Mouse (Mus musculus) megakaryocyte-erythroid progenitor cell, adult 5-6 weeks (primary cell): ENCODE measurements at regions not wholly inside any gene's neighbourhood (a gene's known extent, or its start where the extent isn't known, plus 50 kb on each side); places are given as distances from the start of the nearest gene placed in this dataset.

ENCODE experiments used
- ATAC-seq: replicated peaks from 2 replicates; pipeline ENCODE4 v1.8.0; 2016; ENCODE audit warnings: mild to moderate bottlenecking, inconsistent platforms; ENCODE audit not compliant: severe bottlenecking, poor library complexity, low FRiP score, low TSS enrichment

DNA sequence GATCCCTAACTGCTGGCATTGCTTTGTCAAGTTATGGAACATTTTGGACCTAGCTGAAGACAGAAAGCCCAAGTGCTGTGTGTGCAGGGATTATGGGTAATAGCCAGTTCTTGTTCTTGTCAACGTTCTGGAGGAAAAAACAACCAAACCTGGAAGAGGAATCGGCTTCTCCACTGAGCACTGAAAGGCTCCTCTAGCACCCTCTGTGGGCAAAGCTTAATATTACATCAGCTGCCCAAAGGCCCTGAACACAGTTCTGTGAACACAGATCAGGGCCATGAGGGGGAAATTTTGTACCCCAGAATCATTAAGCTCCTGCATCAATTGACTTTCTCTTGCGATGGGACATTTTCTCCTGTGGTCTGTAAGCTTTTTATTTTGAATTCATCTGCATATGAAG lies 112.9 kb upstream of the Map3k7 start:
- peak; percentile 65; the same call in 1 of the 2 replicates for ATAC-seq

DNA sequence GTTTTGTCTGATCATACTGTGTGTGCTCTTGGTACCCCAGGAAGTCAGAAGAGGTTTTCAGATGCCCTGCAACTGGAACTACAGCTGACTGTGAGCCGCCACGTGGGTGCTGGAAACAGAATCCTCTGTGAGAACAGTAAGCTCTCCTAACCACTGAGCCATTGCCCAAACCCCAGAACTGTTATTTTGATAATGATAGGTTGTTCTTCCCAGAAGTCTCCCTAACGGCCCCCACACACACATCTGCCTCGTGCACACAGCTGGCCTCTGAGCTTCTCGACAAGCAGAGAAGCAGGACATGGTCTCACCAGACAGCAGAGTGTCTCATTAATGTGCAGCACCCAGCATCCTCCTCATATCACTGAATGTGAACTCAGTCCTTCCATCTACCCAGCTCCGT lies 110.0 kb upstream of the Map3k7 start:
- ATAC-seq = no peak

DNA sequence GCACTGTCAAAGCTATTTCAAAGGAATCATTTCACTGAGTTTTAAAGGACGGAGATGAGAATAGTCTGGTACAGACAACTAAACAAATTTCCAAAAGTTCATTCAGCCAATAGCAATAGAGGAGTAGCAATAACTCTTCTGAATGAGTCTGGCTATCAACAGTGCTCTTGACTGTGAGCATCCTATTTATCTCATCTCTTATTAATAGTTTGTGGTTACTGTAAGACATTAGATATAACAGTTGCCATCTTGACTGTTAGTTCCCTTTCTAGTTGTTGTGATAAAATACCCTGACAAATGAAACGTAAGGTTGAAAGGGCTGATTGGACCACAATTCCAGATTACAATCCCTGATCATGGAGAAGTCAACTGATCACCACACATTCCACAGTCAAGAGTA lies 103.5 kb upstream of the Map3k7 start:
- ATAC-seq = peak; percentile 59

DNA sequence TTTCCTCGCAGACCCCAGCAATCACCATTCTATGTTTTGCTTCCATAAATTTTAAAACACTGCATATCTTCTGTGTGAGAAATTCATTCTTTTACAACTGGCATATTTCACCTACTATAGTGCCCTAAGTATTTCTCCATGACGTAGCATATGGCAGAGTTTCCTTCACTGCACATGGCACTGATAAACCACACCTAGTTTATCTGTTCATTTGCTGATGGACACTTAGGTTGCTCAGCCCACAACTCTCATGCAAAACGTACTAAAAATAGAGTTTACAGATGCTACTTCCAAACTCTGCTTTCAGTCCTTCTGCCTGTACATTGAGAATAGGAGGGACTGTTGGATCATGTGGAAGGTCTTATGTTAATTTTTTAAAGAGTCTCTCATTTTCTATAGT lies 102.7 kb upstream of the Map3k7 start:
- peak; percentile 85 for ATAC-seq

DNA sequence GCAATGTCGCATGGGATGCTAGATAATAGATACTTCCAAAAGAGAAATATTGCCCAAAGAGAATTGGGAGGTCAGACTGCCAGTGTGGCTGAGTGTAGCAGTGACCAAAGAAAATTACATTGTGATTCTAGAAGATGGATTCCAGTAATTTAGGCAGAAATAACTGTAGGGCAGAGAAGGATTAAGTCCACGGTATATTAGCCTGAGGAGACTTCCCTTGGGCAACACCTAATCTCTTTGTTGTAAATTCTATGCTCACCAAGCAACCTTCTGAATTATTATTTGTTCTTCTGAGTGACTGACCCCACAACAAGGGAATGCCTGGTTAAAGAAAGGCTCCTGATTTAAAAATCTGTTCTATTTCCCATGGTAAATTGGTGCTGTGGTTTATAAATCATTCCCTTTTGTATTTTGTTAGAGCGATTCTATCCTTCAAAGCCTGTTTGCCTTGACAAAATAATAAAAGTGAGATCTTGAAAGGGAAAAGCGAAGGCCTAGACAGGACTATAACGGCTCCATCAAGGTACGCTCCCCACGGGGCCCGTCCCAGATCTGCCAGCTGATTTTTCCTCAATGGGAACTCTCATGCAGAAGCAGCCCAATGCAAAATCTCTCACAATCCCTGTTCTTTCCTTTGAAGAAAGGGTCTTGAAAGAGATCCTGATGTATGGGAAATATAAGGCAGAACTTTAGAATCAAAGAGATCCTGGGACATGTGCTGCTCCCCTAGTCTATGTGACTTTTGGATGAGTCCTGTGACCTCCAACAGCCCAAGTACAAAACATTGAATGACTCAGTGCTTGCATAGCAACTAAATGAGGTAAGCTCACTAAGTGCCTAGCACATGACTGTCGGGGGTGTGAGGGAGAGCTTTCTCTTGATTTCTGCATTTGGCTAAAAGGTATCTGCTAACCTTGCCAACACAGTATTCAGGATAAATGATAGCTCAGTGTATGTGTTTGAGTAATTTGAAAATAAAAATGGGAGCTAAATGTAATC lies 90.6 kb upstream of the Map3k7 start:
- ATAC-seq = no peak

DNA sequence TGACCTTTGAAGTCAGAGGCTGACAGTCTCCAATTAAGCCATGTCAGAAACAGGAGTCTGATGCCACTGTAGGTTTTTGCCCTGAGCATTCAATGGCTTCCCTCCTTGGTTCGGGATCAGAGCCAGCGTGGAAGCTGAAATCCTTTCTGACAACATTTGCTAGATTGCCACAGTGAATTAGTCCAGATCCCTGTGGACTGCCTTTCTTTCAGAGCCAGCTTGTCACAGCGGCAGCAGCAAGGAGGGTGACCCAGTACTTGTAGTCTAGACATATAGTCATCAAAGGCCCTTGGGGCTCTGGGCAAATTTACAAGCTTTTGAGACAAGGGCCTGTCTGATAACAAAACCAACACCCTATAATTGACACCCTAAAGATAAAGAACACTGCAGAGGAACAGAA lies 86.5 kb upstream of the Map3k7 start:
- peak; percentile 61 for ATAC-seq

DNA sequence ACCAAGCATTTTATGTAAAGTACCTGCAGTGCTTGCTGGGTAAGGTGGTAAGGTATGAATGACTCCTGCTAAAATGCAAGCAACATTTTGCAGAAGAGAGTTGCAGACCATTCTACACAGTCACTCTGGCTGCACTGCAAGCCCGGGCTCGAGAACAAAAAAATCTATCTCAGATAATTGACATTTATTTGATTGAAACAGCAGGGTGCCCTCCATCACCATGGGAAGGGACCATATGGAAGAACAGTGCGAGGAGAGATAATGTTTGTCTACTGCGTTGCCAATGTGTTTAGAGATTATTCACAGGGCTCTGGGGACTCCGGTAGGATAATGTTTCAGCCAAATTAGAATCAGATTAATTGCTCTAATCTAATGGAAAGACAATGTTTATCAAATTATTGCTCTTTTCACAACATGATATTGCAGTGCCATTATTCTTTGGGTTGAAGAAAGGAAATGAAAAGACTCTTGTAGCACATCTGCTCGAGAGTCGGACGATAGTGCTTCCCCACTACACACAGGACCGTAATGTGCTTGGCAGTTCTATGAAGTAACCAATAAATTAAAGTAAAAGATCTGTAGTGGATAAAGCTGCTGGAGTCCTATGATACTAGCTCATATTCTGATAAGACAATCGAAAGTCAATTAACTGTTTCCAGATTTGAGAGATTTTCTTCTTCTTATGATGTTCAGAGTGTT lies 85.3 kb upstream of the Map3k7 start:
- ATAC-seq = 0 out of 2 replicates have a peak, but pooled peaks have one; percentile 57

DNA sequence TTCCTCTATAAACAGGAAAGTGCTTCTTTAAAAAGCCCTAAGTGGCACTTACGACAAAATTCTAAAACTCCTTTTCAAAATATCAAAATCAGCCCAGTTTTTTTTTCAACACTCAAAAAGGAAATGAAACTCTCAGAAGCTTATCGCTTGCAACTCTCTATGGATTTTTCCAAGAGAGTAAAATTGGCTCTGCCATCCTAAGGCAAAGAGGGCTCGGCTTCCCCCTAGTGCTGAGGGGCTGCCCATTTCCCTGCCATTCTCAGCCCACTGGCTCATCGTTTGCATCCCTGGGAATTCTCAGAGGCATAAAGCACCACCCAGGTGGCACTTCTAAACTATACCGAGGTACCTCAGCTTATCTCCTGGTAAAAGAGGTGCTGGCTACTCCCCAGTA lies 84.7 kb upstream of the Map3k7 start:
- ATAC-seq = no peak

DNA sequence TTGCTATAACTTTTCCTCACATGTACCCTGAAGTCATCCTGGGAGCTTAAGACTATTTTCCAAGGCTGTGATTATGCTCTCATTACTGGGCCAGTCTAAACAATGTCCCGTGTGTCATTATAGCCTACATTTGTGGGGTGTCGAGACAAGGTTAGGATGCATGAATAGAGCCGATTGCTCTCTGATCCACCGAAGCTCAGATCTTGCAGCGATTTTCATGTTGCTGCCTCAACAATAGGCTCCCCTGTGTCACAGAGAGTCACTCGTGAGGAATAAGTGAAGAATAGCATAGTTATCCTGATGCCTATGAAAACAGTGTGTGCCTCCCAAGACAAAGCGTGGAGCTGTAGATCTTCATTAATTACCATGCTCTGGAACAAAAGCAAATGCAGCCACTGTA lies 83.7 kb upstream of the Map3k7 start:
- no peak for ATAC-seq

DNA sequence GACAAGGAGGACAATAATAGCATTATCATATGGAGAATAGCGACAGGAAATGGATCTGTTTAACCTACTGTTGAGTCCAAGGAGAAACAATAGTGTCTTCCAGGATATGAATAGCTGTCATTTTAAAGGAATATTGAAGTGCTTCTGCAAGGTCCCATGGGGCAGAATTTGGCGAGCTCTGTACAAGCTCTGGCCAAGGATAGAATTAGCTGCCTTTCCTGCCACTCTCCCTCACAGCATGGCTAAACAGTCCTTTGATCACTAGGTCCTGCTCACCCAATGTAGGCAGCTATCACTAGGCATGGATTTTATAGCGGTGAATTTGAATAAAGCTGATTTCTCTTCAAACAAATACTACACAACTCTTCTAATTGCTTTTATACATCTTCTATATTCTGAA lies 74.2 kb upstream of the Map3k7 start:
- no peak for ATAC-seq

DNA sequence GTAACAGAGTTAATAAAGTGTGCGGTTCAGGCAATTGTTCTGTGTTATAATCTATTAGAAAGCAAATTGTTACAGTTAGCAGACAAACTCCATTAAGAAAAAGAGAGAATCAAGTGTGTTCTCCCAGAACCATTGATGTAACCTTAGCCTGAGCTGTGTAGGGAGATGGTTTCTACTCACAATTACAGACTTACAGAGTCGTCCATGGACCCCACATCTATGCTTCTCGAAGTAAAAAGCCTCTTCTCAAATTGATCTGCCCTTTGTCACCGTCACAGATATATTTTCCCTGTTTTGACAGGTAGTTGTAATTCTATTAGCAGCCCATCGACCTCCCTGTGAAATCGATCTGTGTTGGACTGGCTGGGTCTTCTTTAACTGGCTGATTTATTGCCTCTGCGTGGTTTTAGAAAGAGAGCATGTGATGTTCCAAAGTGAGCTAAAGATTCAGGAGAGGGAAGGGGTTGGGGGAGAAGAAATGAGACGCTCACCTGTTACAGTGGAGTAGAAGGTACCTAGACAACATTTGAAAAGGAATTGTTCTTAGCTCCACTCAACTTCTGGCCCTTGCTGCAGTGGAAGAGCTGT lies 54.7 kb upstream of the Map3k7 start:
- no peak for ATAC-seq
